Mouse (Mus musculus) urinary bladder, adult 2 months (tissue): ENCODE data around the gene Nsdhl. TPM values are rescaled to one million over a fixed set of nuclear protein-coding genes. Genes with fewer than 3 reads are reported as not detected.

ENCODE experiments used
- DNase-seq: peaks from one replicate; pipeline ENCODE4 v3.0.0; 2022; ENCODE audit warnings: low spot score
- polyA plus RNA-seq: library from polyadenylated mRNA; depleted of rRNA; stranded (reverse); fragments of >200 nt; gene quantifications from 2 replicates; pipeline ENCODE4 v1.2.3, GENCODE M21; 2012; rRNA removed

The Nsdhl gene
- polyA plus RNA-seq, result 24.3 and 29.9 TPM in 2 replicates

DNA sequence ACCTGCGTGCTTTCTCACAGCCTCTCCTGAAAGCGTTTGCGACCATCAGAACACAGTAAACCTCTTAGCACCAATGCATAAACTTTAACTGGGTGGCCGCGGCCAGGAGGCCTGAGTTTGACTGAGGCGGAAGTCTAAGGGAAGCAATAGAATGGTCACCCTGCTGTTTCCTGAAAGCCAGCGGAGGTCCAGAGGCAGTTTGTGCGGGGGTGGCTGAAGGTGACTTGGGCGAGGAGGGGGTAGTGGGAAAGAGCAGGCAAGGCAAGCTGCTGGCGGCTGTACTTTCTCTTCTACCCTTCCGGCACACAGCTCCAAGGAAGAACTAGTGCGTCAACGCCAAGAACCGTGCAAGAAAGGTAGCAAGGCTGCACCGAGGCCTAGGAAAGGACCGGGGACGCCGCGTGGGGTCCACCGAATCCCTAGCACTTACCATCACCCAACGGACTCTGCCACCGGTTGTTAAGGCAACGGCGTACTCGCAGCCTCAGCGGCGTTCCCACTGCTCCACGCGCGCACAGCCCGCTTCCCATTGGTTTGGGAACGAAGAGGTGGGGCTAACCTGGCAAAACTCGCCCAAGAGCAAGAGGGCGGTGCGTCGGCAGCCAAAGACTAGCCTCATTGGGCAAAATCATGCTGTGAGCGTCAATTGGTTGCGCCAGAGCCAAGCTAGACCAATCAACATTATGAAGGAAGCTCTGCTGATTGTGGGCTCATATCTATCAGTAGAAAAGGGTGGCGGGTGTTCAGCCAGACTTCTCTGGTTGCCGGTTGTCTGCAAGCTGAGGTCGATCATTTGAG is at the start of gene Nsdhl, which contains the start of gene Cetn2:
Gene Nsdhl, plus strand, starts transcription at position 674 of the 798 bp plus-strand sequence.
Gene Cetn2, minus strand, starts transcription at position 528 of the 798 bp plus-strand sequence.
- DNase-seq, result peak; percentile 60

DNA sequence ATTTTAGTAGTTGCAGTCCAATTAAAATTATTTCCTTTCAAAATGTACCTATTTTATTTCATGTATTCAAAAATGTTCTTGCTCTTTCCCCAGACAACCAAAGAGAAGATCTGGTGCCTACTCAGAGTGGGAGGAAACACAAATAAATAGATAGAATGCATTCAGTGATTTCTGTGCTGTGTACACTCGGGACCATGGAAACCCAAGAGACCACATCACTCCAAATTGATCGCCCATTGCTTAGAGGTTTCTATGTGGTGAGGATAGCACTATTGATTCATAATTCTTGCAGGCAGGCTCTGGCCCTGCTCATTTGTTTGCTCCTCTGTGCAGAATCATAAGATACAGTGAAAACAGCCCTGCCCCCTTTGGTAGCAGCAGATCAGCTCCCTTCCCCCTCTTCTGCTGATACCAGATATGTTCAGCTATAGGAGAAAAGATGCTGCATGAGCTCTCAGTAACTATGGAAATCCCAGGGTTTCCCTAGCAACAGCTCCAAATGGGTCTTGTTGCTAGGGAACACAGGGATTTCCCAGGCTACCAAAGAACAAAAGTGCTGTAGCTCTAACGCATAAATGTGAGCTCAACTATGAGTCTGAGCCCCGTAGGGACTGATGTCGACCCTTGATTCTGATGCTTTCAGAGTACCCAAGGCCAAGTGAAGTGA is 22.8 kb upstream of the Nsdhl start:
- DNase-seq, result no peak

DNA sequence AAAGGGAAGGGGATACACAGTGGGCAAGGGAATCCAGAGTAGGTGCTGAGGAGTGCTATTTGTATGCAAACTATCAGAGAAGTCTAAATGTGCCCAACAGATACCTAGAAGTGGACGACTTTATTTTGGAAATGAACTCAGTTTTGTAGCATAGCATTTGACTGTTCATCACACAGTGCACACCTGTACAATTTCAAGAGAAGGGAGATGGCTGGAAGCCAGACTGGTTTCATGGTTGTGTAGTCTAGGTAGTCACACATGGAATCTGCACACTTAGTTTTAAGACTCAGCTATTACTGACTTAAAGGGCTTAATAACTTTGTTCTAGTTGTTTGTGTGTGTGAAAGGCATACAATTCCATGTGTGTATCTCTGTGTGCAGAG is 22.3 kb upstream of the Nsdhl start:
- DNase-seq, result no peak

DNA sequence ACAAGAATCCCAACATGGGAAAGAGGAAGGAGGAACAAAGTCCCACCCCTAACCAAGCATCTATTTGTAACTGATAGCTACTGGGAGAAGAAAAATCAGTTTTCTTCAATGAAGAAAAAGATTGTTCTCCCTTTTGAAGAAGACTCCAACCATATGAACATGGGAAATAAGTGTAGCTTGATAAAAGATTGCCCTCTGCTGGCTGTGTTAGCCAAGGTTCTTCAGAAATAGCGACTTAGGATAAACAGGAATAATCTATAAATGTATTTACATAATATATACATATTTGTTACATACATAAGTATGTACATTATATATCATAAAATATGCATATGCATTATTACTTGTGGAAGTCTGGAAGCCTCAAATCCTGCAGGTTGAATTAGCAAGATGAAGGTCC is 15.8 kb upstream of the Nsdhl start:
- DNase-seq, result no peak

DNA sequence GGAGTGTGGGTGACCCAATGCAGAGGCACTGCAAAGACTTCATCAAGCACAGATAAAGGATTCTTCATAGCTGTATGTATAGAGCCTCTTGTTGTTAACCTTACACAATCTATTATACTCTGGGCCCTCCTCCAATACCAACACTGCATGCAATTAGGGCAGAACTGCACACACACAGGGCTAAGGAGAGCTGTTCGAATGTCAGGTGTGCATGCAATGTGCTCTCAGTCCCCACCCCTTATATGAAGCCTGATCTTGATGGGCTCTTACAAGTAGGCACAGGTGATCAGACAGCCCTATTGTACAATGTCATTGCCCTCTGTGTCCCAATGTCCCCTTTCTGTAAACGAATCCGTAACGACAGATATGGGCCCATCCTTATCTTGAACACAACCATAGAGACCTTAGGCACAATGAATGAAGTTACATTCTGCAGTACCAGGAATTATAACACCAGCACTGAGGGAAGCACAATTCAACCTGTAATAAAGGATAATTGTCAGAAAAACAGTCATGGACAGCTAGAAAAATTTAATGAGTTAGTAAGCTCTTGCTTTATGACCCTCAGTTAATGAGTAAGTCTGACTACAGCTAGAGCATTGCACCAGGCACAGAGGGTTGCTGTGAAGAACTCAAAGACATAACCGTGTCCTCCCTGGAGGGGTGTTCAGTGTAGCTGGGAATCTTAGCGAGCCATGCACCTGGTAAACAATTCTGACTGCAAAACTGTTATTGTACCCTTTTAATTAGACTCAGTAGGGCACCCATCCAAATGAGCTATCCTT is 10.5 kb upstream of the Nsdhl start:
- no peak for DNase-seq

DNA sequence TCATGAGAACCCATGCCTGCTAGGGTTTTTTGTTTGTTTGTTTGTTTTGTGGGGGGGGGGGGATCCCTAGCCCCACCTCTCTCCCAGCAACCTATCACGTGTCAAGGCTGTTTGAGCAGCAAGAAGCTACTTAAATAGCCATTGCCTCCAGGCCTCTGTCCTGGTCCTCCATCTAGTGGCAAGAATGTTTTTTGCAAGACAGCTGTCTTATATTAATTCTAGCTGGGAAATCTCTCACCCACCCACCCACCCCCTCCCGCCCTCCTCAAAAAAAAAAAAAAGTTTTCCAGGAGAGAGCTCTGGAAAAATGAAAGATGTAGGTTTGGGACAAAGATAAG is 10.0 kb upstream of the Nsdhl start:
- no peak for DNase-seq

DNA sequence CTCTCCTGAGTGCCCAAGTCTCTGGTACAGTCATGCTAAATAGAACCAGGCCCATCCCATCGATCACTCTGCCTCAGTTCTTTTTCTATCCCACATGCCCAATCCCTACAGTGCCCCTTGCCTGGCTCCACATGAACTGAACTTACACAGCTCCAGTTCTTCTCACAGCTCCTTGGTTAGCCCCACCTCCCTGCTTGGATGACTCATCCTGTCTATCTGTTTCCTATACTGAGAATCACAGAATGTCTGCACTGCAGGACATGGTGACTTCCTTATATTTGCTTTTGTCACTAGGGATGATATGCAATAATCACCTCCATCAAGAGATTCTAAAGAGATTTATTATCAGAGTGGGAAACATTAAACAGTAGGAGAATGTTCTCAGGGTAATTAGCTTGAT is 6.7 kb upstream of the Nsdhl start:
- no peak for DNase-seq

DNA sequence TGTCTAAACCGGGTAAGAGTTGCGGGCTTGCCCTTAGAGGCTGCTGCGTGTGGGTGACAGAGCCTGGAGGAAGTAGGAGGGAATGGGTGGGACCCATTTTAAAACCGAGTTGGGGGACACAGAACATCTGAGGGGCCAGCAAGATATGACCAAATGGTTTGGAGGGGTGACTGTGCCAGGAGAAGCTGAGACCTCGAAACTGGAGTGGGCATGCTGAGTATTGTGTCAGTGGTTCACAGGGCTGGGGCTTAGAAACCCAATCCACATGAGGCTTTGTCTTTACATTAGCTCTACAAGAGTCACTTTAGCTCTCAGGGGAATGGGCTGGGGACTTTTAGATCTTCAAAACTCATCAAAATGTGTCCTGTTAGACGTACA is 314 bp downstream of the Nsdhl start:
- no peak for DNase-seq

DNA sequence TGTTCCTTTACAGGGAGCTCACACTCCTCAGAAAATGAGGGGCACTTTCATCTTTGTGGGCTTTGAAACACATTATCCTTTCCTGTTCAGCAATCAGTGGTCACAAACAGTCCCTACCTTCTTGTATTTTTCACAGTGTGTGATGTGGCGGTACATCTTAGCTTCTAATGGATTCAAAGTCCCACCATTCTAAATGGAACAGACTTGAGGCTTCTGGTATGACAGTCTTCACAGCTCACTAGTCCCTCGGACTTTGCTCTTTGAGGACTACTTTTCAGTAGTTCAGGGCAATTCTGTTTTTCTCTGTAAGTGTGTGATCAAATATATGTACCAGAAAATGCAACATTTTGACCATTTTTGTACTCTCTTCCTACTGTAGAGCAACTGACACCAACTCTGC is 3.0 kb downstream of the Nsdhl start:
- DNase-seq, result no peak

DNA sequence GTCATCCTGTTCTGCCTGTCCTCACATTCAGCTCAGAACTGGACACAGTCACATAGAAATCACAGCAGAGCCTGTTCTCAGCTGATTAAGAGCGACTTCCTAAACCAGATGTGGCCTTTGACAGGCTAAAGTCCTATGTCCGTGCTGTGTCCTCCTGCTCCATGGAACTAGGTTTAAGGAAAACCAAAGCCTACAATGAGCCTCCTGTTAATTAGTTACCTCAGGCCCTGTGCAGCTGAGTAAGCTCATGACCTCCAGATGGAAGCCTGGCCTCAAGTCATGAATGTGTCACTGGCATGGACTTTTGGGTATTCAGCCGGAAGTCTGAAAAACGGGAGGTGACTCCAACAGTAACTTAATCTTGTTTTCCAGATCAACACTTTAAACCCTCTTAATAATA is 35.1 kb downstream of the Nsdhl start:
- DNase-seq, result no peak

DNA sequence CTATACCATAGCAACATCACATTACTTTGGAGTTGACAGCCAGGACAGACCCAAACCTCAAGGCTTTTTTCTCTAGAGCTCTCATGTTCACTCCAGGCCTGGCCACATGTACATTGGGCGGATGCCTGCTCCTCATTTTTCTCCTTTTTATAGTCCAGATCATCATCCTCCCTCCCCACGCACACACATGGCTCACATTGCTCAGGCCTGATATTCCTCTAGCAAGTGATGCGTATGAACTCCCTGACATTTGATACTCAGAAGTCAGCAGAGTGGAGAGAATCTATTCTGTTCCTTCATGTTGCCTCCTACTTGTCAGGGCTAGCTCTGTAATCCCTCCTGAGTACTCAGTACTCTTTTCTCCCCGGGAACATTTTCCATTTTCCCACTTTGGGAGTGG is 38.1 kb downstream of the Nsdhl start:
- DNase-seq, result no peak

DNA sequence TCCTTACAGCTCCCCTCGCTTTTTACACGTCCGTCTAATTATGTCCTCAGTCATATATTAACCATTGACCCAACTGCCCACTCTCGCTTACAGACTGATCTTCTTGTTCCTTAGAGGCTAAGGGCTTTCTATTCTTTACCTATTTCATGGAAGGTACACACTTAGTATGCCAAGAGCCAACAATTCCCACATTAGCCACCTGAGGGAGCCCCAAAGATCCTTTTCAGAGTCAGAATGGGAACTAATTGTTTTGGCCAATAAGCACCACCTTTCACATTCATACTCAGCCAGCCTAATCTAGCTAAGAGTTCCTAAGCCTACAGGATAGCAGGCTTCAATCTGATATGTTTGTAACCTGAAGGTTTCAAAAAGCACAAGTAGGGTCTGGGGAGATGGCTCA is 42.1 kb downstream of the Nsdhl start:
- DNase-seq, result no peak

DNA sequence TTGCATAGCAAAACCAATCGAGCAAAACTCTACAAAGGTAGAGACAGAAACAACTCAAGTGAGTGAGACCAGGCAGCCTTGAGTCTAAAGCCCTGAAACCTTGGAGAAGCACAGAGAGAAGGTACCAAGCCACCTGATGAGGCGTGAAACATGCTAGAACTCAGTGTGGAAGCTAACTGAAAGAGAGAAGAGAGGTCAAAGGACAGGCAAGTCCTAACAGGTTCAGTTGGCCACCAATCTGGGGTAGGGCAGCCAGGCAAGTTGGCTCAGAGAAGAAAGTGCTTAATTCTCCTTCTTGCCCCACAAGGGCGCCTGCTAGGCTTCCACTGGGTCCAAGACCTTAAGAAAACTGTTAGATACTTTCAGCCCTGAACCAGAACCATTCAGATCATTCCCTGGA is 43.2 kb downstream of the Nsdhl start:
- no peak for DNase-seq

DNA sequence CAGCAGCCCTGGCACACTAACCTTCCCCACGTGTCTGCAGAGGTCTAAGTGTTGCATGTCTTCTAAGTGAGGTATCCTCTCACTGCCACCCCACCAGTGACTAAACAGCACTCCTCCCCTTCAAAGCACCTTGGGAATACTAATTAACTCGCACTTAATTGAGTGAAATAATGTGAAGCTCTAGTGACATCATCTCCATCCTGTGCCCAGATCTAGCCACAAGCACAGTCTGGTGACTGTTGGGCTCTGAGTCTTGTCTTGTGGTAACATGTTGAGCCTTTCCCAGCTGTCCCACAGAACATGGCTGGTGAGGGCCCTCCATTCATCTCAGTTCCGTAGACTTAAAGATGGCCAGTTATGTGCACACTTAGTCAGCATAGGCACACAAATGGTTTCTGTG is 44.4 kb downstream of the Nsdhl start:
- DNase-seq, result no peak

DNA sequence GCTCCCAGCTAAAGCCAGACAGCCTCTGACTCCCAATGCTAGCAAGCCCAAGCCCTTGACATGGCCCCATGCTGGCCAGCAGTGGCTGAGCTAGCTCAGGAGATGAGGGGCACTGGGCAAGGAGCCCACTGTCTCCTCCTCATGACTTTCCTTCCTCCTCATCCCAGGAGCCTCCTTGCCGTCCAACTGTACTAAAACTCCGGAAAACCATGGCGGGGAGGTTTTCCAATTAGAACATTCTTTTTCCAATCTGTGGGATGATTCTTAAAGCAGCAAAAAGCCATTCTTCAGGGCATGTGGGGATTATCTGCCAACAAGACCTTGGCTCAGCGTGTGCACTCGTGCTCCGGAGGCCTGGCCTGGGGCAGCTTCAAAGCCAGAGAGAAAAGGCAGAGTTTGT is 64.5 kb downstream of the Nsdhl start:
- peak; percentile 14 for DNase-seq

DNA sequence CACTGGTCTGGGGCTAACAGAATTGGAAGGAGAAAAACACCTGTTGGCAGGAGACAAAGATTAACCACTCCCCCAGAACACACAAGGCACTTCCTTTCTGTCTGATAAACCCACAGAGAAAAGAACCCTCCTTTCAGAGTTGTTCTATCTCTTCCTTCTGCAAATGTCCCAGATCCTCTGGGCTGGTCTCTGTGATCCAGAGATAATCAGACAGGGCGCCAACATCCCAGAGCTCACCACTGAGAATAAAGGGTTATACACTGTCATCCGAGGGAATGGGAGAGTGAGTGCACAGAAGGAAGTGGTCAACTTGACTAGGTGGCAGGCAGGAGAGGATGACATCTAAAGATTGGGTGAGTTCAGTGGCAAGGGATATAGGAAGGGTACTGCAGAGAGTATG is 67.2 kb downstream of the Nsdhl start:
- no peak for DNase-seq

DNA sequence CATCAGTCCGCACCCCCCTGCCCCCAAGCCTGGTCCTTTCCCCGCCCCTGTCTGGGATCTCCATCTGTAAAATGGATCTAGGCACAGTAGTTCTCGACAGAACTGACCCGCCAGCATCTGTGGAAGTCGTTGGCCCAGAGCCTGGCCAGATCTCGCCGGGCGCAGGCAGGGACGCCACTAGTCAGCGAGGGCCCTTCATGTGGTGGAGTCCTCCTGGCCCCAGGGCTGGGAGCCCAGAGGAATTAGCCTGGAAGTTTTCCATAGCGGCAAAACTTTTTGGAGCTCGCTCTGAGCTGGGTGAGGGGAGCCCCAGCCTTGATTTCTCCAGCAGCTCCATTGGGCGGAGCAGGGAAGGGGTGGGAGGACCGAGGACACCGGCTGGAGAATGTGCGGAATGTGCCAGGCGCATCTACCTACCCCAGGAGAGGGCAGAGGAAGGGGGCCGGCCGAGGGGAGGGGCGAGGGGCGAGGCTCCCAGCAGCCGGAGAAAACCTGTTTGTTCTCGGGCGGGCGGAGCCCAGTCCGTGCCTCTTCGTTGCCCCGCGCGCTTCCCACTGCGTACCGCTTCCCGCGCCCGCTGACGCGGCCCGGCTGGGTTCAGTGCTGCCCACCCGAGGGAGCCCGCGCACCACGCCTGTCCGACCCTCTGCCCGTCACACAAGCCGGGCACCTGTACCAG is 68.6 kb downstream of the Nsdhl start, which contains the start of gene Zfp185:
Gene Zfp185, plus strand, starts transcription at position 499 of the 679 bp plus-strand sequence.
- DNase-seq, result peak; percentile 28

DNA sequence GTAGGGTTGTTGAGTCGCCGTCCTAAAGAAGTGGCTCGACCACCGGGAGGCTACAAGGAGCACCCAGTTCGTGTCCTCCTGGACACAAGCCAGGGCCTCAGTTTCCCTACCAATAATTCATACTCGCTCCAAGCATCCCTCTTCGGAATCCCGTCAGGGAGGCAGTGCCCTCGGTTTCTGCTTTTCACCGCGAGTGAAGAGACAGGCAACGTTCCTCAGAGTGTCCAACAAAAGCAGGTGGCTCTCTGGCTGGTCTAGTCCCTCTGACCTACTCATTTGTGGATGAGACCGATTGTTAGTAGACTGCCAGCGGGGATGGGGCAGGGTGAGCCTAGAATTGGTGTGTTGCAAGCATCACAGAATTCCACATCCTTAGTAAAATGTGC is 69.2 kb downstream of the Nsdhl start:
- DNase-seq, result no peak

DNA sequence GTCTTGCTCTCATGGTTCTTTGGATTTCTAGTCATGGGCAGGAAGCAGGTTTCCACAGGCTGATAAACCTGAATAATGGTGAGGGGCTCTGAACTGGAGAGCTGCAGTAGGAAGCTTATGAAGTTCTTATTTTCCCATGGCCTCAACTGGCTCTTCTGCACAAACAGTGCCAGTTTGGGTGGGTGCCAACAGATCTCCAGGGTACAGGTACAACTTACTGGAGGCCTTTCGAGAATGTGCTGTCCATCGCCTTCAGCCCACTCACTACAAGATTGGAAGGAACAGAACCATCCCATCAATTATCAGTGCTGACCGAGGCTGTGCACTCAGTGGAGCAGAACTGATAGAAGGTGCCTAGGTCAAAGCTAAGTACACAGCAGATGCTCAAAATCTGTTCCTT is 70.1 kb downstream of the Nsdhl start:
- DNase-seq, result no peak

DNA sequence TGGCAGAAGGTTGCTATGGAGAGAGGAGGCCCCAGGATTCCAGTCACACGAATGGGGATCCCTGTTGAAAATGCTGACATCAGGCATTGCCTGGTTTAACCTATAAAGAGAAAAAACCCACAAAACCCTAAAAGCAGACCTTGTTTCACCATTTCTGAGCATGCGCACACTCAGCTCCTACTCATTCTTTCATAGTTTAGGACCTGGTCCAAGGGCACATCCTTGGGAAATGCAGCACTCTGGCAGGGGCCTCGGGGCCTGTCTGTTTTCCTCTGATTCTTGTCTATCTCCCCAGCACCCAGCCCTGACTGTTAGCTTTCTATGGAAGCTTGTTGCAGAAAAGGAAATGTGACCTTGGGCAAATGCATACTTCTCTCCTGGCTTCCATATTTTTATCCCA is 72.2 kb downstream of the Nsdhl start:
- DNase-seq, result no peak

DNA sequence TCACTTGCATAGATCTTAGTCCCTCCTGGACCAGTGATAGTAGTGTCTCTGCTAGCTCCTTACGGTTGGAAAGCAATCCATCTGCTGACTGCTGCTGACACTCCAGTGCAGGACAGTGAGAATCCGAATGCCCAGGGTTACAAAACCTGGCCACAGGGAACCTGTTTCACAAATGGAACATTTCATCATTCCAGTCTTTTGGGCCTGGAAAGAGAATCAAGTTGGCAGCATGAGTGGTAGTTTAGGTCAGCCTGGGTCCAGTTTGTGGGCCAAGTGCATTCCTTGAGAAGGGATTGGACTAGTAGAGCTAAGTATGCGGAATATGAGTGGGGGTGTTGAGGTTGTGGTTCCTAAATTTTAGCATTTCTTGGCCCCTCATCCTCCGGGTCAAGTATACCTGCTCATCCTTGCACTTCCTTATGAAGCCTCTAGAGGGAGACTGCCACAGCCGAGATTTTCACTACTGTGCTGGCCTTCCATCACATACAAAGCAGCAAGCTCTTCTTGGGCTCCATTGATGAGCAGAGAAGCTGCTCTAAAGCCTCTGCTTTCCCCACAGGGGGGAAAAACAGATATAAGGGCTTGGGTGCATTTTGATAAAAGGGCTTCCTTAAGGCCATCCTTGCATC is 74.0 kb downstream of the Nsdhl start:
- no peak for DNase-seq

DNA sequence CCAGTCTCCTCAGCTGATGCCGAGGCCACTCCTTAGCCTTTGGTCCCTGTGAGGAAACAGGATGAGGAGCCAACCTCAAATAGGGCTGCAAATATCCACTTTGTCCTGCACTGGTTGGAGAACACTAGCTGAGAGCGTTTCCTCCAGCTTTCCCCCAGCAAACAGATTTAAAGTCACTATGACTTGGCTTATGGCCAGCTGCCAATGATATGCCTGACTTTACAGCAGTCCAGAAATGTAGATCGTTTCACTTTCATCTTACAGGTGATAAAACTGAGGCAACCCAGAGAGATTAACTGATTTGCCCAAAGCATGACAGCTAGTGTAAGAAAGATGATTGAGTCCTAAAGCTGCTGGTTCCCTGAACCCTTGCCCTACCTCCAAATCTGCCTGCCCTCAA is 77.2 kb downstream of the Nsdhl start:
- DNase-seq, result no peak
